Mouse (Mus musculus) lung, postnatal 25 days (tissue): ENCODE data around the gene Vmn1r39.
"Not testable (repeated sequence)": the region's sequence is repeated elsewhere in the genome, so short reads cannot be mapped to it uniquely, and the experiment has no call there.

ENCODE experiments used
- DNase-seq: peaks from one replicate; pipeline ENCODE4 v3.0.0; 2022; ENCODE audit warnings: low spot score

The Vmn1r39 gene

GRCm38 (mm10) chr6:66810509-66810908 is at the start of gene Vmn1r39:
TSS of gene Vmn1r39 (minus strand) at chr6:66810609.
- no peak for DNase-seq

GRCm38 (mm10) chr6:66859391-66859790 is 49.0 kb upstream of the Vmn1r39 start:
- DNase-seq, result no peak

GRCm38 (mm10) chr6:66858356-66858755 is 47.9 kb upstream of the Vmn1r39 start:
- DNase-seq, result no peak

- DNase-seq, result no peak
These were observed 45.8 kb upstream of the Vmn1r39 start for GRCm38 (mm10) chr6:66856236-66856635.

- no peak for DNase-seq
These were observed 38.5 kb upstream of the Vmn1r39 start for GRCm38 (mm10) chr6:66848936-66849335.

GRCm38 (mm10) chr6:66840631-66841030 is 30.2 kb upstream of the Vmn1r39 start:
- DNase-seq, result peak; percentile 23

- no peak for DNase-seq
These were observed 26.5 kb upstream of the Vmn1r39 start for GRCm38 (mm10) chr6:66836932-66837331.

GRCm38 (mm10) chr6:66806311-66806710 is 4.1 kb downstream of the Vmn1r39 start:
- DNase-seq, result no peak

GRCm38 (mm10) chr6:66805713-66806112 is 4.7 kb downstream of the Vmn1r39 start:
- DNase-seq, result no peak

- DNase-seq, result not testable (repeated sequence)
These were observed 27.9 kb downstream of the Vmn1r39 start, which contains the start of gene Vmn1r38 for GRCm38 (mm10) chr6:66782527-66782926. TSS of gene Vmn1r38 (minus strand) at chr6:66782627.
